Mouse (Mus musculus): ENCODE data around the gene Zfp365. TPM values are rescaled to one million over a fixed set of nuclear protein-coding genes. Genes with fewer than 3 reads are reported as not detected.

Zfp365 gene
- total RNA-seq, 2 experiments from 2014 or later: 1.2 to 1.3 TPM

DNA sequence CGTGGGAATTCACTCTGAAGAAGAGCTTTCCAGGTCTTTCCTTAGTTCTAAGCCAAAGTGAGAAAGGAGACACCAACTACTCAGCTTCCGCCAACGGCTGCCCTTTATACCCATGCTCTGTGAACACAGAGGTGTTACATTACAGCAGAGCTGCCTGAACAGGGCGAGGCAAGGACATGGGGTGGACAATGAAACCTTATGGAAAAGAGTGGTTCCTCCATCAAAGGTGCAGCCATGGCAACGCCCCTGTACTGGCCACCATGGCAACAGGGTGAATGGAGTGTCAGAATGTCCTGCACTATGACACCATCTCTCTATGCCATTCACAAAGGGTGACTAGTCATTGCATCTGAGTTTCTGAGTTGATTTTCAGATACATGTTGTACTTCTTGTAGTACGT, 61.4 kb downstream of the Zfp365 start:
- intact Hi-C loops (cut with DNase I): no loop called here
- no peak for DNase-seq

- intact Hi-C loops (cut with DNase I): no loop called here
- DNase-seq: no peak
Measured at GRCm38 (mm10) chr10:67846016-67846650, 66.3 kb downstream of the Zfp365 start.

DNA sequence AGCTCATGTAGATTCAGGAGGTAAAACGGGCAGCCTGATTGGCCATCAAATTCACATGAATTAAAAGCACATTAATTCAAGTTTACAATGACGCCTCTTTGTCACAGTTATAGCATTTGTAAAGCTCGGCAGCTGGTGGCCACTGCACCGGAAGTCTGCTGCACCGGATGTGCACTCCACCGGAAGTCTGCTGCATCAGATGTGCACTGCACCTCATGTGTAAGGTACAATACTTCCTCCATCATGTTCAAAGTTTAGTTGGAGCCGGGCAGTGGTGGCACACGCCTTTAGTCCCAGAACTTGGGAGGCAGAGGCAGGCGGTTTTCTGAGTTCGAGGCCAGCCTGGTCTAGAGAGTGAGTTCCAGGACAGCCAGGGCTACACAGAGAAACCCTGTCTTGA, 70.9 kb downstream of the Zfp365 start:
- DNase-seq: no peak
- intact Hi-C loops (cut with DNase I): no loop called here

DNA sequence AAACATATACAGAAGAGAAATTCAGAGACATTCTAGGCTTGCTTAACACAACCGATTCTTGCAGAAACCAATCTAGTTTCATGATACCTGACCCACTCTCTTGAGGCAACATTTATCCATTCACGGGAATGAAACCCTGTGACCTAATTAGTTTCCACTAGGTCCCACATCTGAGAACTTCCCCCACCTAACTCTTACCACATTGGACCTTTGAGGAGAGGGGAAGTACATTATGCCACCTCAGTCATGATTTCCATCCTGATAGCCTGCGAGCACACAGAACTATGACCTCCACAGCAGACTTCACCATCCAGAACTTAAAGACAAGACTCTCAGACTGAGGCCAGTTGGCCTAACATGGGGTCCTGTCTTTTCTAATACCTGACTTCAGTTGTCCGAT, 71.7 kb downstream of the Zfp365 start:
- DNase-seq: no peak
- intact Hi-C loops (cut with DNase I): no loop called here

- intact Hi-C loops (cut with DNase I): no loop called here
- DNase-seq: peak; percentile 19 to 31
Measured at GRCm38 (mm10) chr10:67839156-67839555, 73.3 kb downstream of the Zfp365 start.

DNA sequence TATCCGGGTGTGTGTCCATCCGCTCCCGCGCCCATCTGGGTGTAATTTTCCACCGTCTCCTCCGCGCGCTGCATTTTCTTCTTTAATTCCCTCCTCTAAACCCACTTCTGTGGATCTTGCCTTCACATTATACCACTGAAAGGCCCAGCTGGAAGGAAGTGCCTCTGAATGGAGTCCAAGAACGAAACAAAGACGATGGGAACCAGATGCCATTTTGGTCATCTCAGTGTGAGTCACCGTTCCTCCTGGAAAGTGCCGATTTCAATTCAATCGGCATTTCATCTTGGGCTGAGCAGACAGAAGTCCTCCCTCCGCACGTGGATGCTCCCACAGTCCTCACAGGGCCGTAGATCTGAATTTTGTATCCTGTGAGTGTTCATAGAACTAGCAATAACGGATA, 76.0 kb downstream of the Zfp365 start:
- peak; percentile 8 to 32 for DNase-seq
- intact Hi-C loops (cut with DNase I): no loop called here

Other genes starting within 250 kb of the Zfp365 start
- gene Rtkn2, start 66.9 kb upstream of the Zfp365 start, total RNA-seq (2021): 1 to 10 TPM; 1.7 to 1.8 TPM